Mouse (Mus musculus): ENCODE data around the gene Itgb5. TPM values are rescaled to one million over a fixed set of nuclear protein-coding genes. Genes with fewer than 3 reads are reported as not detected.

Itgb5 gene
- polyA plus RNA-seq, 1 experiment from 2014 or later: 77.9 TPM

DNA sequence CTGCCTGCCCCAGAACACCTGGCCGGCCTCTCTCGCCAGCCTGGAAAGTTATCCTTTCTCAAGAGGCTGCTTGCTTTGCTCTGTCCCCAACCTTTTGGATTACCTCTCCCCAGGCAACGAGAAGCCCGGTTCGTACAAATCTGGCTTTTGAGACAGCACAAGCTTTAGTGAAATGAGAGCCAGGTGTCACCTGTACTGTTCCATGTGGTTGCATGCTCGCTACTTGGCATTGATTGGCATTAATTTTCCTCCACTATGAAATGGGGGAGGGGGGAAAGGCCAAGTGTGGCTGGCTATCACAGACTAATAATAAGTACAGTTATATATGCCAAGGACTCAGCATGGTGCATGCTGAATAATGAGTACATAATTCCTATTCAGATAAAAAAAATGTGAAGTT, 164.9 kb downstream of the Itgb5 start:
- peaks cover 6% of the 10 kb centered on the region; the same call in 1 of the 2 replicates for H3K4me1 ChIP-seq (replicated peaks)
- no peak for ATAC-seq (ENCODE audit: insufficient number of reproducible peaks, insufficient read depth, low FRiP score, low TSS enrichment, low read depth)
- no peak overlapping the region for H3K27ac ChIP-seq
- H3K9me3 ChIP-seq: no peaks in the 10 kb centered on the region
- H3K36me3 ChIP-seq: no peaks in the 10 kb centered on the region
- no peak overlapping the region for H3K9ac ChIP-seq (replicated peaks)
- H3K4me3 ChIP-seq (replicated peaks): no peak overlapping the region
- H3K4me2 ChIP-seq: no peak overlapping the region
- H3K27me3 ChIP-seq: peaks cover 3% of the 10 kb centered on the region; the same call in 1 of the 2 replicates
- 68% methylated on average over 6 of the region's 6 CpGs for WGBS

DNA sequence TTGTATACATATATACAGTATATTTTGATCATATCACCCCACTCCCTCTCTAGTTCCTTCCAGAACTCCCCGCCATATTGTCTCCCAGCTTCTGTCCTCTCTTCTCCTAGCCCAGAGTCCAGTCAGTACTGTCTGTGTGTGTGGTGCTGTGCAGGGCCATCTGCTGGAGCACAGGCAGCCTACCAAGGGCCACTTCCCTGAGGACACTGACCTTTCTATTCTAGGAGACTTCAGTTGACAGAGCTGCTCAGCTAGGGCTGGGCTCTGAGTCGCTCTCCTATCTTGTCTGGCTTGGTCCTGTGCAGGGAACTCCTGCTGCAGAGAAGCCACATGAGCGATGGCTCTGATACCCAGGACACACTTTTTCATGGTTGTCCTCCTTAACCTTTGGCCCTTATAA, 166.0 kb downstream of the Itgb5 start:
- Histone ChIP-seq H3K9ac (replicated peaks) (no peak overlapping the region), H3K4me3 (replicated peaks) (no peak overlapping the region), H3K9me3 (no peaks in the 10 kb centered on the region), H3K36me3 (no peaks in the 10 kb centered on the region), H3K27me3 (peaks cover 3% of the 10 kb centered on the region; the same call in 1 of the 2 replicates), H3K27ac (no peak overlapping the region), H3K4me2 (no peak overlapping the region), H3K4me1 (replicated peaks) (peaks cover 6% of the 10 kb centered on the region; the same call in 1 of the 2 replicates)
- ATAC-seq (ENCODE audit: insufficient number of reproducible peaks, insufficient read depth, low FRiP score, low TSS enrichment, low read depth): no peak
- 79% methylated on average over 3 of the region's 3 CpGs for WGBS

DNA sequence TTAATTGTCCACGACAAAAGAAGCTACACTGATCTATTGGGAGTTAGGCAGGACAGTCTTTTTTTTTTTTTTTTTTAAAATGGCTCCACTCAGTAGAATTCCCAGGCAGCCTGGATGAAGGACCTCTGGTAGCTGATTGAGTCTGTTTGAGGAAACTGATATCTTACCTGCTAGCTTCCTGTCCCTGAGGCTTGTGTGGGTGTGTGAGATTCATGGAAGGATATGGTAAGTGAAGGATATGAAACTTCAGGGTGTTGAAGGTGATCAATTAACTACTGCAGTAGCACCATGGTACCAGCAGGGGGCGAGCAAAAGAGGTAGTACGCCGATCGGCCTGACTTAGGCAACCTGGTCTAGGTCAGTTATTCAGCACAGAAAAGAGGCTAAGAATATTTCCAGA, 166.6 kb downstream of the Itgb5 start:
- Histone ChIP-seq H3K4me1 (replicated peaks) (peaks cover 6% of the 10 kb centered on the region; the same call in 1 of the 2 replicates), H3K27ac (no peak overlapping the region), H3K9ac (replicated peaks) (no peak overlapping the region), H3K36me3 (no peaks in the 10 kb centered on the region), H3K4me2 (no peak overlapping the region), H3K4me3 (replicated peaks) (no peak overlapping the region), H3K27me3 (peaks cover 3% of the 10 kb centered on the region; the same call in 1 of the 2 replicates), H3K9me3 (no peaks in the 10 kb centered on the region)
- ATAC-seq (ENCODE audit: insufficient number of reproducible peaks, insufficient read depth, low FRiP score, low TSS enrichment, low read depth): no peak
- WGBS: 9% methylated on average over 5 of the region's 5 CpGs

- no peak for ATAC-seq (ENCODE audit: insufficient number of reproducible peaks, insufficient read depth, low FRiP score, low TSS enrichment, low read depth)
These were observed 168.5 kb downstream of the Itgb5 start for GRCm38 (mm10) chr16:33998011-33998410.

More at GRCm38 (mm10) chr16:33998011-33998410, 168.5 kb downstream of the Itgb5 start:
- Histone ChIP-seq H3K27me3 (peaks cover 3% of the 10 kb centered on the region; the same call in 1 of the 2 replicates), H3K9ac (replicated peaks) (no peak overlapping the region), H3K9me3 (no peaks in the 10 kb centered on the region), H3K4me3 (replicated peaks) (no peak overlapping the region), H3K4me2 (no peak overlapping the region), H3K36me3 (no peaks in the 10 kb centered on the region), H3K4me1 (replicated peaks) (peaks cover 14% of the 10 kb centered on the region), H3K27ac (no peak overlapping the region)
- WGBS: 81% methylated on average over 6 of the region's 6 CpGs

Other genes starting within 250 kb of the Itgb5 start
- 13.3 and 14.4 TPM in 2 replicates for gene Heg1, start 145.3 kb upstream of the Itgb5 start, polyA plus RNA-seq (2016; fragmentation: Nextera tagmentation; extraction: Ambion mirVana)
- gene Muc13, start 35.6 kb upstream of the Itgb5 start, polyA plus RNA-seq (2016; fragmentation: Nextera tagmentation; extraction: Ambion mirVana): 0.11 and 0.18 TPM in 2 replicates
- 67.9 and 69.2 TPM in 2 replicates for gene Umps, start 137.4 kb downstream of the Itgb5 start, polyA plus RNA-seq (2016; fragmentation: Nextera tagmentation; extraction: Ambion mirVana)

Measured in limb, embryonic 12.5 days (tissue).